Mouse (Mus musculus) kidney, adult 11 months (tissue): Measurements from ENCODE around the gene Rnf220.
"Not testable (repeated sequence)": the region's sequence is repeated elsewhere in the genome, so short reads cannot be mapped to it uniquely, and the experiment has no call there.

Source experiments
- DNase-seq: peaks from one replicate; pipeline ENCODE4 v3.0.0; 2022

The Rnf220 gene

DNA sequence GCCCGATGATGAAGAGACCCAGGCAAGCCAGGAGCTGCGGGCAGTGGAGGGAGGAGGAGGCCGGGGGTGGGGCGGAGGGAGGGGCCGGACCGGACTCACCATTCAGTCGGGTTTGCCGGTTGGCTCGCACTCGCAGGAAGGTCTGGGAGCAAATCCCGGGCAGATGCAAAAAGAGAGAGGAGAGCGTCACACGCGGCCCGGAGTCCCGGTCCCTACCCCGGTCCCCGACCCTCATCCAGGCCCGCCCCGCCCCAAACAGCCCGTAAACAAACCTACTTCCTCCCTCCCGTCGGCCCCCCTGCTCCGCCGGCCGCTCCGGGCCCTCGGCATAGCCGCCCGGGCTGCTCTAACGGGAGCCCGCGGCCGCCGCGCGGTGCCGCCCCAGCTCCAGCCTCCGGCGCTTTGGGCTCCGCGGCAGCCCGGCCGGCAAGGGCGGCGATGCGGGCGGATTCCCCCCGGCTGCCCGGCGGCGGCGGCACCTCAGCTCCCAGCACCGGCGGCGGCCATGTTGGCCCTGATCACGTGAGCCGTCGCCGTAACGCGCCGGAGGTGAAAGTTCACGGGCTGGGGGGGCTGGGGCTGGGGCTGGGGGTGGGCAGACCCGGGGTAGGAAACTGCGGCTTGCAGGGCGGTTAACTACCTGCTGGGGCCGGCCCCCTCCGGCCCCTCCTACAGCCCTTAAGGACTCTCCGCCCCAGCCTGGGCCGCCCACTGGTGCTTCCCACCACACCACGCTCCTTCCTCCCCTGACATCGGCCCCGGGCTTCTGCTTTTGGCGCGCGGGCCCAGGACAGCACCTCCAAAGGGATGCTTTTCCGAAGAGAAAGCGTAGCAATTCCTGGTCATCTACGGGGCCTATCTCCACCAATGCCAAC lies 207.7 kb downstream of the Rnf220 start:
- DNase-seq = peak; percentile 69

DNA sequence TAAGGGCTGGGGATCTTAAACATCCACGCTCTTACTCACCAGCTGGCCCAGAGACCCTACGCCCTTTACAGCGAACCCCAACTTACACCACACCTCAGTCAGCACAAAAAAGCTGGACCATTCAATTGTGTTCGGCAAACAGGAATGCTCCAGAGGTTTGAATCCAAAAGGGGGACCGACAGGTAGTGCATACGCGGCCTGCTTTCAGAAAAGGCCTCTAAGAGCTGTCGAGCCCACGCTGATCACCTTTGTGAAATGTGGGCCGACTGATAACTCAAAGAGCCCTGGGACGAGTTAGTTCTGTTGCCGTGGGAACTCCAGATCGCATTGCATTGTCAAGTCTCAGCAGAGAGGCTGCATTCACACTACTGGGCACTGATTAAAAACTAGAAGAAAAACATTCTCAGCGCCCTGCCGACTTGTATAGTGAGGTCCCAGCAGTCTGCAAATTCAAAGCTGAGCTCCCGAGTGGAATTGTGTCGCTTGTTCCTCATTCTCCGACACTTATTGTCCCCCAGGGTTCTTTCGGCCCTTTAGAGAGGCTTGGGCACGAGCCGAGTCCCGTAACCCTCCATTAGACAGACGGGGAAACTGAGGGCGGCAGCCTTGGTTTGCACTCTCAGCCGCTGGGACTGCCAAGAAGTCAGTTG lies 208.4 kb downstream of the Rnf220 start:
- DNase-seq = no peak

GRCm38 (mm10) chr4:117284363-117284762 lies 212.5 kb downstream of the Rnf220 start:
- DNase-seq = no peak

- no peak for DNase-seq
These were observed 213.3 kb downstream of the Rnf220 start for GRCm38 (mm10) chr4:117283271-117284191.

DNA sequence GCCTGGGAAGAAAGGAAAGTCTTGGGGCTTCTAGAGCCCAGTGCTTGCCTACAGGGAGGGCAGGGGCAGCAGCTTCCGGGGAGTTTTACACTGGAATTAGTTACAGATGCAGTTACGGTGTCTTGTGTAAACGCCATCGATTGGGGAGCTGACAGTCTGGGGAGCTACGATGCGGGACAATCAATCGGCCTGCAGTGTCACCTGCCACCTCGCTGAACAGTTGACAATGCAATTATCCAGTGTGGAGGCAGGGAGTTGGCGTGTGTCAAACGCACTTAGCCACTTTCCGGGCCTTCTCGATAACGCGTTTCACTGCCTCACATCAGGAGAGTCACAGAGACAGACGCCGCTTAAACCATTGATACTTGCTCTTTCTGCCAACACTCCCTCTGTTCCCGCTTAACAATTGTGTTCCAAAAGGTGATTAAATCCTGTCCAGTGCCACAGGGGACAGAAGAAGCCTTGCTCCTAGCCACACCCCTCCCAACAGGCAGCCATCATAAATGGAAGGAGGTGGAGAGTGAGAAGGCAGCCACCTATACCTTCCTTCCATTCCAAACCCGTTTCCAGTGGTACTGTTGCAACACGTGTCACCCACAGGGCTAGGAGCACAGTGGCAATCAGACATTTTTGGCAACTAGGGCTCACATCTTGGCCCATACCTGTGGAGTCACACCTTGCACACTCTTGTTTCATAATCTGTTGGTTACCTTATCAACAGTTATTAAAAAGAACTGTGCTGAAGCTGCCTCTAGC lies 215.6 kb downstream of the Rnf220 start:
- DNase-seq = no peak

DNA sequence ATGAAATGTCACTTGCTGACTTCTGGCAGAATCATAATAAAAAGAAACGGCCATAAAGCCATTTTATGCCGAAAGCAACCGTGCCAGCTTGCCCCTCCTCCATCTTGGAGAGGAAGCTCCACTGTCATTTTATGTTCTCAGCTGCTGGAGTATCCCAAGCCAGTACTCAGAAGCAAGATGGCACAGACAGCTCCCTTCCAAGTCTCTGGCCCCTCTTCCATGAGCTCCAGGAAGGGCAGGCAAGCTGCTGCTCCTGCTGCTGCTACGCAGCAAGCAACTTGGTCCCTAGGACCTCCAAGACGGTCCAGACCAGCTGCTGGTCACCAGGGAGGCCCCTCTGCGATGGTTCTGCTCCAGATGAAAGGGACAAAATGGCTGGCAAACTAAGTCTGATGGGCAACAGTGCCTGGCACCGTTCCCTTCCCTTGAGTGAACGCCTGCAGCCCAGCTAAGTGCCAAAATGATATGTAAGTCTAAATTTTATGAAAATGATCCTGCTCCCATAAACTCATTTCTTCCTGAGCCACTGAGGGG lies 216.4 kb downstream of the Rnf220 start:
- DNase-seq = no peak

DNA sequence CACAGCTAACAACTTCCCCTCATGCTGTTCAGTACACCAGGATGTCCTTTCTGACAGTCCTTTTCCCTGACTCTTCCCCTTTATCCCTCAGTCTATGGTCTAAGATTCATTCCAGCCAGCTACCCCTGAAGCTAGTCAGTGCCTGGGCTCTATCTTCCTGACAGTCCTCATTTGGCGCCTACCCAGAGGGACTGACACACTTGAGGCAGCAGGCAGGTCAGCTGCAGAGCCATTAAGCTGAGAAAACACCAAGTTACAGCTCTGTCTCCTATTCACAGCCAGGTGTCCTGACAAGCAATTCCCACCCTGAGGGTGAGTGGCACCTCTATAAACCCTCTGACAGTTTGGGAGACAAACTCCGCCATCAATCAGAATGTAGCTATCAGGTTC lies 217.6 kb downstream of the Rnf220 start:
- DNase-seq = no peak

DNA sequence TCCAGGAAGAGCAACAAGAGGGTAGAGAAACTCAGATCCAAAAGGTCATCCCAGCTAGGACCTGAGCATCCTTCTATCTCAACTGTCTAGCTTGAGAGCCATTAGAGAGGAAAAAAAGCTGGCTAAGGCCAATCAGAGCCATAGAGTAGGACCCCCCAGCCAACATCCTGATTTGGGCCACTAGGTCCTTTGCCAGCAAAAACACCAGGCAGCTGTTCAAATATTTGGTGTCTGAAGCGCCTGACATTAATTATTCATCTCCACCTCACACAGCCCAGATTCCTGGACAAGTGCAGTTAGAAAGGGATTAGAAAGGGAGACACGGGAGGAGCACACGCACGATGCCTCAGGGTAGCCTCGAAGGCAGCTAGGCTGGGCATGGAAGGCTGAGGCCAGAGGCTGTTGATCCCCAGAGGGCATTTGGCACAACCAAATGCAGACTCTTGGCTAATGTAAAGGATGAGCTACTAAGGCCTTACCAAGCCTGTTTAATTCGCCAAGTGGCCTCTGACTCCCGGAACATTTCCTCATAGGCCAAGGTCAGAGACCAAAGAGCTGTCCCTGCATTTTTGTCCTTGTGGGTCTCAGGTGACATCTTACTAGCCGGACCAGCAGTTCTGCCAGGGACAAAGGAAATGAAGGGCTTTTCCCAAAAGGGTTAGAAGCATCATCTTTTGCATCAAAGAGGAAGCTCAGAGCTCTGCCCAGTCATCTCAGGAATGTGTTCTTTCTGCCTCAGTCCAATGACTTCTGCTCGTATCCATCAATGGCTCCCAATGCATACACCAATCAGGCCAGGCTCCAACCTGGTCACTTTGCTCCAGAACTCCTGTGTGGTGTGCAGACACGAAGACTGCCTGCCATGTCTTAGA lies 218.2 kb downstream of the Rnf220 start:
- DNase-seq = no peak

DNA sequence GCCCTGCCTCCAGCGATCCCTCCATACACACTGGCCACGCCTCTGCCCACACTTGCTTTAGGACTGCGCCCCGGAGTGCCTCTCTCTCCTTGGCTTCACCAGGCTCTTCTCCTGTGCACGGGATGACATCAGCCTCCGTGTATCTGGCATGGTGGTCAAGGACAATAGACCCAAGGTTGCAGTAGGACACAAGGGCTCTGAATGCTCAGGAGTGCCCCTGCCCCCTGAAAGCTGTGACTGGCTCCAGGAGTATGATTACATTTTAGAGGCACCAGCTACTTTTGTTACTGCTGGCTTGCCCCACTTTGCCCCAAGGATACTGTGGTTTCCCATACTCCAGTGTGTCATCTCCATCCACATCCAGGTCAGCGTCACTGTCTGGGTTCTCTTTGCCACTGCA lies 219.2 kb downstream of the Rnf220 start:
- no peak for DNase-seq

GRCm38 (mm10) chr4:117277021-117277420 lies 219.8 kb downstream of the Rnf220 start:
- DNase-seq = no peak

DNA sequence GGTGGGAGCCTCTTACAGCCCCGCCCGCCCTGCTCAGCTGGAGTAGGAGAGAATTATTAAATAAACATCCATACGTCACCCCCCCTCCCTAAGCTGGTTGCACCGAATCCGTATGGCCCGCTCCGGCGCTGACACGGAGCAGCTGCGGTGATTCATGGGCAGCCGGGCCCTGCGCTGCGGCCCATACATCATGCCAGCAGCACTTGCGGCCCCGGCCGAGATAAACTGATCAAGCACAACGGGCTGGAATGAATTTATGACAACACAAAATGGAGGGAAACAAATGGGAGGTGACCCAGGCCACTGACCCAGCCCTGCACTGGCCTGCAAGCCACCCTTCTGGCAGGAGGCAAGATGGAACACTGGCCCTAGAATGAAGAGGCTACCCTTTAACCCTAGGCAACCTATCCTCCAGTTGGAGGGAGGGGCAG lies 220.6 kb downstream of the Rnf220 start:
- DNase-seq = no peak

- DNase-seq = no peak
These were observed 222.1 kb downstream of the Rnf220 start for GRCm38 (mm10) chr4:117274720-117275119.

DNA sequence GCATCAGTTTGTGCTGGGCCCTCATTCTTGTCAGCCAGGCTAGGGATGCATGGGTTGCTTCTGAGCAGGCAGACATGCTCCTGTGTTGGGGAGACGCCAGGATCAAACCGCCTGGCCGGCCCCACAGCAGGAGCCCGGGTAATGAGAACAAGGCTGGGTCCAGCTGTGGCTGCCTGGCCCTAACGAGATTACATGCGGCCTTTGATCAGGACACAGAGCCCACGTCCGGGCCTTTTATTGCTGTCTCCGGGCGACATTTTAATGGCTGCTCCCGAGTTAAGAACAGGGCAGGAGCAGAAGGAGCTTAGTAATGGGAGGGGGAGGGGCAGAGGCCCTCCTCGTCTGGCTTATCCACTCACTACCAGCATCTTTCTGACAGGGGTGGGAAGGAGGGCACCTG lies 224.4 kb downstream of the Rnf220 start:
- DNase-seq = no peak

DNA sequence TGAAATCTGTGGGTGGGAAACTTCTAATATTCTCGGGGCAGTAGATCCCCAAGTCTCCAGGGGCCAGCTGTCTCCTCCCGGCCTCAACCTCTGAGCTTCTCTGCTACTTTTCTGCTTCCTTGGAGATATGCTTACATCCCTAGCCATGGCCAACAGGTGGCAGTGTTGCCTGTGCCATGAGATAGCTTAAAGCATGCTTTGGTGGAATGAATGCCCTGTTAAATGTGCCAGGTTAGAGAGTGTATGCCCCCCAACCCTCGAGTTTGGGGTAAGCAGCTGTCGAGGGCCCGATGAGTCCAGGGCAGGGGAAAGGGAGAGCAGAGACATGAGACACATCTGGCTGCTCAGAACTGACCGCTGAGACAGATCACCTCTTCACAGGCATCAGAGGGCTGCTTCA lies 226.6 kb downstream of the Rnf220 start:
- DNase-seq = peak; percentile 65

DNA sequence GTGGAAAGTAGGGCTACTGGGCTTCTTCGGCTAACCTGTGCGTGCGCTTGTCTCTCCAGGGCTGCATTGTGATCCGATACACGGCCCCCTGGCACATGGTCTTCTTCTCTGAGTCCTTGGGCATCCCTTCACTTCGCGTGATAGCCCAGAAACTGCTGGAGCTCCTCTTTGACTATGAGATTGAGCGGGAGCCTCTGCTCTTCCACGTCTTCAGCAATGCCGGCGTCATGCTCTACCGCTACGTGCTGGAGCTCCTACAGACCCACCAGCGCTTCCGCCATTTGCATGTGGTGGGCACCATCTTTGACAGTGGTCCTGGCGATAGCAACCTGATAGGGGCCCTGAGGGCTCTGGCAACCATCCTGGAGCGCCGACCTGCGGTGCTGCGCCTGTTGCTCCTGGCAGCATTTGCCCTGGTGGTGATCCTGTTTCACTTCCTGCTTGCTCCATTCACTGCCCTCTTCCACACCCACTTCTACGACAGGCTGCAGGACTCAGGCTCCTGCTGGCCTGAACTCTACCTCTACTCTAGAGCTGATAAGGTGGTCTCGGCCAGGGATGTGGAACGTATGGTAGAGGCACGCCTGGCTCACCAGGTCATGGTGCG lies 228.9 kb downstream of the Rnf220 start:
- DNase-seq = no peak

DNA sequence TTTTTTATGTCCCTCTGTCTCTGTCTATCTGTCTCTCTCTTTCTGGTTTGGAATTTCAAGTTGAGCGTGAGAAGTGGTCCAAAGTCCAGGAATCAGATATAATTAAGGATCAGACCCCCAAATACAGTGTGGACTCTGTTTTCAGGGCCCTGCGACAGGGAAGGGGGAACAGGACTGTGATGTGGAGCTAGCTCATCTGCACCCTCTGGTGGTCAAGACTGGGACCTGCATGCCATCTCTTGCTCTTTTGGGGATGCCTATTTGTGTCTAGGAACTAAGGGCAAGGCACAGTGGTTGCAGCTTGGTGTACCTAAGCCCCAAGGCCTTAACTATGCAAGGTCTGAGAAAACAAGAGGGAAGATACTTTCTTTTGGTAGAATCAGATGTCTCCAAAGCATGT lies 229.6 kb downstream of the Rnf220 start:
- DNase-seq = peak; percentile 57

- no peak for DNase-seq
These were observed 233.9 kb downstream of the Rnf220 start for GRCm38 (mm10) chr4:117262987-117263386.

- DNase-seq = no peak
These were observed 234.5 kb downstream of the Rnf220 start for GRCm38 (mm10) chr4:117262101-117262913.

DNA sequence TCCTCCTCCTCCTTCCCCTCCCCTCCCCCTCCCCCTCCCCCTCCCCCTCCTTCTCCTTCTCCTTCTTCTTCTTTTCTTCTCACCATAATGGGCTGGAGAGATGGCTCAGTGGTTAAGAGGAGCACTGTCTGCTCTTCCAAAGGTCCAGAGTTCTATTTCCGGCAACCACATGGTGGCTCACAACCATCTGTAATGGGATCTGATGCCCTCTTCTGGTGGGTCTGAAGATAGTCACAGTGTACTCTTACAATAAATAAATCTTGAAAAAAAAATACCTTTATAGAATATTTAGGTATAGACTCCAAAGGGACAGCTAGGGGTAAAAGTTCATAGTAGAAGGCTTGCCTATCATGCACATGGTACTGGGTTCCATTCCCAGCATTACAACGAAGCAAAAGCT lies 235.6 kb downstream of the Rnf220 start:
- DNase-seq = no peak

GRCm38 (mm10) chr4:117259909-117260308 lies 236.9 kb downstream of the Rnf220 start:
- not testable (repeated sequence) for DNase-seq
